Mouse (Mus musculus) retina, postnatal 1 day (tissue): Measurements from ENCODE around the gene Klf6.

ENCODE experiments used
- DNase-seq: peaks from one replicate; pipeline ENCODE4 v3.0.0-alpha.2; 2012

Klf6 gene

GRCm38 (mm10) chr13:5861157-5862002, at the start of gene Klf6:
Gene Klf6 (plus strand): TSS chr13:5861482.
- DNase-seq: peak; percentile 100

GRCm38 (mm10) chr13:5813433-5813832, 47.8 kb upstream of the Klf6 start:
- DNase-seq: no peak

- no peak for DNase-seq
Measured at GRCm38 (mm10) chr13:5817250-5817649, 44.0 kb upstream of the Klf6 start.

DNA sequence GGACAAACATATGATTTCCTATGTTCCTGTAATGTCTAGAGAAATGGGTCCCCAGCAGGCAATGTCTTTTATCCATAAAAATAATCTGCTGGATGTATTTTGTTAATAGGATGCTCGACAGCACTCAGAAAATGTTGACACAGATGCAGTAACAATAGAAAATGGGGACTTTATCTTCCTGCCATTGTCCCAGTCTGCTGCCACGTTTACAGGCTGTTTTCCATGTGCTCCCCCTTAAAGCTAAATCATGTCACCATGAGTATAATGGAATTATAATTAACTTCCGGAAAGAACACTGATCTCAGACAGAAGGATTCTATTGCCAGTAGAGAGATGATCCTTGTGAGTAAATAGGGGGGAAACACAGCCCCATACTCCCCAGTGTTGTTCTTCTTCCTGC, 42.1 kb upstream of the Klf6 start:
- DNase-seq: no peak

DNA sequence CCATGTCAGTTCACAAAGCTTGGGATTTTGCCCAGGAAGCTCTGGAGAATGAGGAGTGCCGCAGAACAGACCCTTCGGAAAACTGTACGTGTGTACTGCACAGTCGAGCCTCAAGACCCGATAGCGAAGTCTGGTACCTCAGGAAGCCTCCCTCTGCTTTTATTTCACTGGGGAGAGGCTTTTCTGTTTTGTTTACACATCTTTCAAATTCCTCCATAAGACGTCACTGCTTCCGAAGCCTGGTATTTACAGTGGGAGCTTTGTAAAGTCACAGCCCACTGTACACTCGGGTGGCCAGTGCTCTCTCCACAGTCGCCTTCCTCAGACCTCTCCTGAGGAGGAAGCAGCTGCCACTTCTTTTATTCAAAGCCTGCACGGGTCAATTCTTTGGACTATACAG, 38.7 kb upstream of the Klf6 start:
- DNase-seq: no peak

DNA sequence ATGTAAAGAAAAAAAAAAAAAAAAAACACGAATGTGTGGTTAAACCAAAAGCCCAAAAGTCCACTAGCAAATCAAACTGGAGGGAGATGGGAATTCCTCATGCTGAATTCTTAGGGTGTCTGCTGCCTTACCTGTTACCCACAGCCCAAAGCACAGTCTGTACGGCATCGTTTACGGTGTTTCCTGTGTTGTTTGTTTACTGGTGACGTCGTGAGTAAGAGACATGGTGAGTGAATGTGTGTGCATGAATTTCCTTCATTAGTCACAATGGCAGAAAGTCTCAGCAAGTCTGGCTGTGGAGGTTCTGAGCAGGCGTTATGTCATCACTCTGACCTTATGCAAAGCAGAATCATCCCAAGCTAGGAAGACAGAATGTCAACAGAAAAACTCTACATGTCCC, 38.1 kb upstream of the Klf6 start:
- no peak for DNase-seq

DNA sequence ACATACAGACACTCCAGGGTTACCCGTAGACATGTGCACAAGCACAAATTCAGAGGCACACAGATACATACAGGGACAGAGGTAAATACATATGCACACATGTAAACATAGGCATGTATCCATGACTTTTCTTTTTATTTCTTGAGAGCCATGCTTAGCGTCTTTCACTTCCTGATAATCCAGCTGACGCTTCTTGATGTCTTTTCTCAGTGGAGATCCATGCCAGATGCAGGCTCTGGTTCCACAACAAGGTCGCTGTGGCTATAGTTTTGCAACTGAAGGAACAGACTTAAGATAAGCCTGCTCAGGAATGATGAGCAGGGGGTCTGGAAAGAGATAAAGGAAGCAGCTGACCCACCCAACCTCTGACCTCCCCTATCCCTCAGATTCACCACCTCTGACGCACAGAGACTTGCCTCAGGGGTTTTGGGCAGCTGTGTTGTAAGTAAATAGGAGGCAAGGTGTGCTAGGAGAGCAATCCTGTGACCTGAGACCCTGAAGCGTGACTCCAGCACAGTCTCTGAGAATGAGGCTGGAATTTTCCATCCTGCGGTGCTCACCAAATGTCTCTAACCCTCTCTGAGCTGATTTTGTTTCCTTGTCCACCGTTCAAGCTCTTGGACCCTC, 37.0 kb upstream of the Klf6 start:
- no peak for DNase-seq

DNA sequence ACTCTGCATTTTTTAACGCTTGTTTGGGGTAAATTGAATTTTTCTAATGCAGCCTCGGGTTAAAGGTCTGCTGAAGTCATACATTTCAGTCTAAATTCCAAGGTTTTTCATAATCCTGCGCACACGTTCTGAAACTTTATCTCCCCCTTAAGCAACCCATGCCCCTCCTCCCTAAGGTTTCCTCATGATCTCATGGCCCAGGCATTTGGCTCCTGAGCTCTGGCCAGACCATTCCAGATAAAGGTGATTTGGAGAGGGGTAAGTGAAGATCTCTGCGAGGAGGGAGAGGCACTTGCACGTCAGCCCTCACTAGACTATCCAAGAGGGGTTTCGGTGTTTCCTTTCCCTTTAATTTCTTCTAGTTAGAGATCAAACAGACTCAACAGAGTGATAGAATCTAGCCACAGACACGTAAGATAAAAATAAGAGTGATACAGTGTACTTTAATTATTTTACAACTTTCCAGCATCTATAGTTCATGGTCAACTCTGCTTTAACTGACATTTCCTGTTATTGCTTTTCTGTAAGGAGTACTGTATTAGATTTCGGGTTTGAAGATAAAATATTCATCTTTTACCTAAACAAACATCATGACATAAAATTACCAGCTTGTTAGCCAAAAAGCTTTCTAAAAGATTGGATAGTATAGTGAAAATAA, 35.0 kb upstream of the Klf6 start:
- DNase-seq: no peak

- DNase-seq: peak; percentile 79
Measured at GRCm38 (mm10) chr13:5831976-5832375, 29.3 kb upstream of the Klf6 start.

- no peak for DNase-seq
Measured at GRCm38 (mm10) chr13:5837174-5837777, 24.0 kb upstream of the Klf6 start.

GRCm38 (mm10) chr13:5841418-5841817, 19.9 kb upstream of the Klf6 start:
- DNase-seq: no peak

- DNase-seq: no peak
Measured at GRCm38 (mm10) chr13:5842911-5843310, 18.4 kb upstream of the Klf6 start.

DNA sequence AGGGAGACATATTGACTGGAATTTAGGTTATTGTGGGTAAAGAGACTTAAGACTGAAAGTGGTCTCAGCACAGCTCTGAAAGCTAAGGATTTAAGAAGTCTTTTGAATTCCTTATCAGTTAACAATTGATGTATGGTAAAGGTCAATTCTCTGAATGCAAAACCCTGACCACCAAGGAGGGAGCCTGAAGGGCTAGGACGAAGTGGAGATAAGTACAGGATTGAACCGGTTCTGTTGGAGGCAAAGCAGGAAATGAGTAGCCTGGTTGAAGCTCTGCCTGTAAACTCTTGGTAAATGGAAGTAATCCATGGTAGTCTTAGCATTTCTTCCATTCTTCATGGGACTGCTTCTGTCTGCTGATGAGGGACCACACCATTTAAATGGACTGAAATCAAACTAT, 17.5 kb upstream of the Klf6 start:
- DNase-seq: no peak

- no peak for DNase-seq
Measured at GRCm38 (mm10) chr13:5844338-5844737, 16.9 kb upstream of the Klf6 start.

- DNase-seq: no peak
Measured at GRCm38 (mm10) chr13:5845161-5845590, 16.1 kb upstream of the Klf6 start.

- DNase-seq: no peak
Measured at GRCm38 (mm10) chr13:5845605-5846004, 15.7 kb upstream of the Klf6 start.

DNA sequence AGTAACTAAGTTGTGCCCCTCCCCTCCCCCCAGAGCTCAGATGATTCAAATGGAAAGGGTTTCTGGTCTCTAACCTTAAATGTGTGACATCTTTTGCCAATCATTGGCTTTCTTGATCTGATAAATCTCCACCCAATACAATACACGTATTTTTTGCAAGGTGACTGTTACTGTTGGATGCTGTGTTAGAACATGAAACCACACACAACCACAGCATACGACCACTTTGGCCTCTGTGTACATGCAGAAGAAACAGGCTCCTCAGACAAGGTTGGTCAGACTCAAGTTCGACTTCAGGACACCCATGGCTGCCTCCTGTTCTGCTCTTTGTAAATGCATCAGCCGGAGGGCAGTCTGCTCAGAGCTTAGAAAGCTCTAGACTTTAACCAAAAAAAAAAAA, 14.4 kb upstream of the Klf6 start:
- no peak for DNase-seq

- DNase-seq: no peak
Measured at GRCm38 (mm10) chr13:5847736-5848135, 13.5 kb upstream of the Klf6 start.

DNA sequence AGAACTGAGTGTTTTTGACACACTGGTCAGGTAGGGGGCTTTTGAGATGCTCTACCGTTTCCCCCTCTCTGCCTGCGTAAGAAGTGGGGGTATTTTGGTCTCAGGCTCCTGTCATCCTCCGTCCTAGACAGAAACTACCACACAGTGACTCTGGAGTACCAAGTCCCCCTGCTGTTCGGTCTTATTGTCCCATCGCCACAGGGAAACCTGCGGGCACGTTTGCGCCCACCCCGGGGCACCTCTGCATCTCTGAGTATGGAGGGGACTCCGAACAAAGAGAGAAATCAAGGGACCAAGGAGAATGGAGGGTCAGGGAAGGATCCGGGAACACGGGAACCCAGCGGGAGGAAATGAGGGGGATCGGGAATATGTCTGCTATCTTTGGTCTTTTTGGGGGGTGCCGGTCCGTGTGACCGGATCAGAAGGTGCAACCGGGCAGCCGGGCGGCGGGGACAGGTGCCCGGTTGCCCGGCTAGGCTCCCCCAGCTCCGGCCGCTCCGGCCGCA, 578 bp upstream of the Klf6 start:
- DNase-seq: no peak

GRCm38 (mm10) chr13:5862003-5862625, 832 bp downstream of the Klf6 start:
- DNase-seq: peak; percentile 41

GRCm38 (mm10) chr13:5862626-5863407, 1.5 kb downstream of the Klf6 start:
- peak; percentile 57 for DNase-seq

GRCm38 (mm10) chr13:5863408-5863891, 2.2 kb downstream of the Klf6 start:
- peak; percentile 28 for DNase-seq
